Mouse (Mus musculus): ENCODE results near the gene Commd7. TPM values are rescaled to one million over a fixed set of nuclear protein-coding genes. Genes with fewer than 3 reads are reported as not detected.
A peak's percentile ranks its signal among the peaks of the same experiment; 100 is the strongest.

Gene Commd7
- polyA plus RNA-seq, 1 experiment from 2014 or later = 74.8 TPM

DNA sequence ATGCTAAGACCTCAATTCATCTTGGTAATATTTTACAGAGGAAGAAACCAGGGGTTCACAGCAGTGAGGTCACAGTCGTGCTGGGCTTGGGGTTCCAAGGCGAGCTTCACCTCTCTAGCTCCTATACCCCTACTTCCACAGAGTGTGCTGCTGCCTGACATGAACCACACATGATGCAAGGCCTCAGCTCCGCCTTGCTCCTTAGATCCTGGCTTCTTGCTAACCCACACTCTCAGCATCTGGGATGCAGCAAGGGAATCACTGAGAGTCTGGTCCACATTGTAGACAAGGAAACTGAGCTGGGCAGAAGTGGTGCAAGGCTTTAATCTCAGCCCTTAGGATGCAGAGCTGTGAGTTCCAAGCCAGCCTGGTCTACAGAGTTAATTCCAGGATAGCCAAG, 52.5 kb downstream of the Commd7 start:
- no peak for ATAC-seq
- no peak for TF ChIP-seq CTCF (IDR thresholded peaks at IDR 0.05; ENCODE audit: low read depth)
- Histone ChIP-seq H3K36me3 (ENCODE audit: control insufficient read depth, insufficient read depth) (no peaks in the 10 kb centered on the region), H3K4me1 (replicated peaks; ENCODE audit: control insufficient read depth, insufficient read depth, low read length) (peaks cover 10% of the 10 kb centered on the region; the same call in 1 of the 2 replicates), H3K27ac (ENCODE audit: low read depth, low read length) (no peak overlapping the region), H3K4me3 (ENCODE audit: low read depth, low read length) (no peak overlapping the region), H3K9ac (ENCODE audit: low read depth, low read length) (no peak overlapping the region), H3K27me3 (replicated peaks; ENCODE audit: control insufficient read depth, insufficient read depth, low read length) (no peaks in the 10 kb centered on the region), H3K4me2 (replicated peaks; ENCODE audit: low read depth) (no peak overlapping the region), H3K9me3 (ENCODE audit: control insufficient read depth) (no peaks in the 10 kb centered on the region)
- 83% methylated on average over 3 of the region's 3 CpGs for WGBS

DNA sequence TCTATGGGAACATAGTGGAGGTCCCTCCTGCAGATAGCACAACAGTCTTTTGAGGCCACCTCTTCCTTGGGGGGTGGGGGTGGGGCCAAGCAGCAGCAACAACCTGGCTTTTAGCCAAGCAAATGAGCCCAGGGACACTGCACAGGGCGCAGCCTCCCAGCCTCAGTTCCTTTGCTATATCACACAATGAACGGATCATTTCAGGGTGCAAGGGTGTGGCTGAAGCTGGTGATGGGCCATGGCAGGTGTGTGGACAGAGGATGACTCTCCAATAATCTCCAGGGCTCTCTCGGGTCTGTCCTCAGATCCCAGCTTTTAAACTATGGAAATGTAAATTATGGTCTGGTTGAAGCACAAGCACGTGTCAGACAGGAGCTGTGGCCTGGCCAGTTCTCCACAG, 55.5 kb downstream of the Commd7 start:
- WGBS = 23% methylated on average over 4 of the region's 4 CpGs

DNA sequence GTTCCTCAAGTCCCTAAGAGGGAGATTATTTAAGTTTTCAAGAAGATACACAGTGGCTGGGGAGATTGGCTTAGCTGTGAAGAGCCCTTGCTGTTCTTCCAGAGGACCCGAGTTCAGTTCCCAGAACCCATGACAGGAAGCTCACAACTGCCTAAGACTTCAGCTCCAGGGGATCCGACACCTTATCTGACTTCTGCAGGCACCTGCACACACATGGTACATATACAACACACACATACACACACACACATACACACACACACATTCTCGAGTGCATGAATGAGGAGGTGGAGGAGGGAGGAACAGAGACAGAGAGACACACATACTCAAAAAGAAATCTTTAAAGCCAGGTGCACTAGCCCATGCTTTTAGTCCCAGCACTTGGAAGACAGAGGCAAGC, 56.4 kb downstream of the Commd7 start:
- no peak for TF ChIP-seq CTCF (IDR thresholded peaks at IDR 0.05; ENCODE audit: low read depth)
- Histone ChIP-seq H3K9ac (ENCODE audit: low read depth, low read length) (no peak overlapping the region), H3K27ac (ENCODE audit: low read depth, low read length) (no peak overlapping the region), H3K36me3 (ENCODE audit: control insufficient read depth, insufficient read depth) (no peaks in the 10 kb centered on the region), H3K4me2 (replicated peaks; ENCODE audit: low read depth) (no peak overlapping the region), H3K4me1 (replicated peaks; ENCODE audit: control insufficient read depth, insufficient read depth, low read length) (no peaks in the 10 kb centered on the region), H3K9me3 (ENCODE audit: control insufficient read depth) (no peaks in the 10 kb centered on the region), H3K27me3 (replicated peaks; ENCODE audit: control insufficient read depth, insufficient read depth, low read length) (no peaks in the 10 kb centered on the region), H3K4me3 (ENCODE audit: low read depth, low read length) (no peak overlapping the region)
- 76% methylated on average over 3 of the region's 3 CpGs for WGBS
- ATAC-seq = no peak

More for the DNA sequence above, 55.5 kb downstream of the Commd7 start:
- Histone ChIP-seq H3K36me3 (ENCODE audit: control insufficient read depth, insufficient read depth) (no peaks in the 10 kb centered on the region), H3K27me3 (replicated peaks; ENCODE audit: control insufficient read depth, insufficient read depth, low read length) (no peaks in the 10 kb centered on the region), H3K9ac (ENCODE audit: low read depth, low read length) (no peak overlapping the region), H3K4me2 (replicated peaks; ENCODE audit: low read depth) (no peak overlapping the region), H3K4me1 (replicated peaks; ENCODE audit: control insufficient read depth, insufficient read depth, low read length) (no peaks in the 10 kb centered on the region), H3K9me3 (ENCODE audit: control insufficient read depth) (no peaks in the 10 kb centered on the region), H3K4me3 (ENCODE audit: low read depth, low read length) (no peak overlapping the region), H3K27ac (ENCODE audit: low read depth, low read length) (no peak overlapping the region)
- no peak for TF ChIP-seq CTCF (IDR thresholded peaks at IDR 0.05; ENCODE audit: low read depth)
- ATAC-seq = peak; percentile 68

DNA sequence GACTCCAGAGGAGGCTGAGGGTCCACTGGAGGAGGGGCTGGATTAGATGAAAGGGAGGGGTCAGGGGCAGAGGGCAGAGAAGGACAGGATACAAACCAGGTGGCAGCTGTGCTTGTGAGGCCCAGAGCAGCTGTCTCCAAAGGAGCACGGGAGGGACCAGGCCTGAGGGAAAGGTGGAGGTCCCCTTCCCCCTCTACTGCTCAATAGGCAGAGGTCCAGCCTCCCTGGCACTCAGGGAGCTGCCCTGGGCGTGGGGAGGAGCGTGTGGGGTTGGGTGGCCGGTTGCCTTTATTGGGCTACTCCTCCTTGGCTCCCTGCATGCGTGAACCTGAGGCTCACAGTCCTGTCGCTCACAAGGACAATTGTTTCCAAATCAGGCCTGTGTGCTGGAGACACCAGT, 57.0 kb downstream of the Commd7 start:
- no peak for TF ChIP-seq CTCF (IDR thresholded peaks at IDR 0.05; ENCODE audit: low read depth)
- no peak overlapping the region for H3K4me3 ChIP-seq (ENCODE audit: low read depth, low read length)
- no peaks in the 10 kb centered on the region for H3K4me1 ChIP-seq (replicated peaks; ENCODE audit: control insufficient read depth, insufficient read depth, low read length)
- H3K4me2 ChIP-seq (replicated peaks; ENCODE audit: low read depth) = no peak overlapping the region
- H3K27ac ChIP-seq (ENCODE audit: low read depth, low read length) = no peak overlapping the region
- no peaks in the 10 kb centered on the region for H3K36me3 ChIP-seq (ENCODE audit: control insufficient read depth, insufficient read depth)
- WGBS = 41% methylated on average over 6 of the region's 6 CpGs
- ATAC-seq = no peak
- no peak overlapping the region for H3K9ac ChIP-seq (ENCODE audit: low read depth, low read length)
- H3K9me3 ChIP-seq (ENCODE audit: control insufficient read depth) = no peaks in the 10 kb centered on the region
- no peaks in the 10 kb centered on the region for H3K27me3 ChIP-seq (replicated peaks; ENCODE audit: control insufficient read depth, insufficient read depth, low read length)

DNA sequence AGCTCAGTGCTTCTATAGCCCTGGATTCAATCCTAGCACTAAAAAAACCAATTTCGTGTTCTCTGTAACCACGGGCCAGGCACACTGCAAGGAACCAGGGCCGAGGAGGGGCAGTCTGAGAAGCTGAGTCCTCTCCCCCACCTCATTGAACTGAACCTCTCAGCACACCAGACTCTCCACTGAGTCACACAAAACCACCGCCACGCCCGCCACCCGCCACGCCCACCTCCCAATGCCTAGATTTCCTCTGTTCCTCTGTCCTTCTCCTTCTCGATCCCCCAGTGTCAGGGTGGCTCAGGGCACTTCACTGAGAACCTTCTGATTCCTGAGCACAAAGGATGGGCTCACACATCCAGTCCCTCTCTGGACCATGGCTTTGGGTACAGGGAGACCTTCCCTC, 59.5 kb downstream of the Commd7 start:
- no peak for TF ChIP-seq CTCF (IDR thresholded peaks at IDR 0.05; ENCODE audit: low read depth)
- ATAC-seq = no peak
- Histone ChIP-seq H3K9me3 (ENCODE audit: control insufficient read depth) (no peaks in the 10 kb centered on the region), H3K36me3 (ENCODE audit: control insufficient read depth, insufficient read depth) (no peaks in the 10 kb centered on the region), H3K9ac (ENCODE audit: low read depth, low read length) (no peak overlapping the region), H3K4me2 (replicated peaks; ENCODE audit: low read depth) (no peak overlapping the region), H3K27me3 (replicated peaks; ENCODE audit: control insufficient read depth, insufficient read depth, low read length) (no peaks in the 10 kb centered on the region), H3K4me1 (replicated peaks; ENCODE audit: control insufficient read depth, insufficient read depth, low read length) (no peaks in the 10 kb centered on the region), H3K27ac (ENCODE audit: low read depth, low read length) (no peak overlapping the region), H3K4me3 (ENCODE audit: low read depth, low read length) (no peak overlapping the region)
- 71% methylated on average over 9 of the region's 9 CpGs for WGBS

DNA sequence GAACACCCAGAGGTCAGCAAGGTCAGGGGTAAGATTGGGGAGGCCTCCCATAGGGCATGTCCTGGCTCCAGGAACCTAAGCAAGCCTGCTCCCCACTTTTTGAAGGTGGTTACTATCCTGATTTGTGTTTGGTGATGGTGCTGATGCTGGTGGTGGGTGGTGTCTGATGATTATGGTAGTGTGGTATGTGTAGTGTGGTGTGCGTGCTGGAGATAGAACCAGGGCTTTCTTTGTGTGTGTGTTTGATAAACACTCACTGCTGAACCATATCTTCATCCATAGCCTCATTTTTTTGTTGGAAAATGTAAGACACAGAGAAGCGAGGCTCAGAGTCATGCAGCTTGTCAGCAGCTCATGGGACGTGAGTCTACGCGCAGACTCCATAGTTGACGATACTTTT, 64.0 kb downstream of the Commd7 start:
- Histone ChIP-seq H3K9ac (ENCODE audit: low read depth, low read length) (no peak overlapping the region), H3K9me3 (ENCODE audit: control insufficient read depth) (no peaks in the 10 kb centered on the region), H3K36me3 (ENCODE audit: control insufficient read depth, insufficient read depth) (no peaks in the 10 kb centered on the region), H3K4me1 (replicated peaks; ENCODE audit: control insufficient read depth, insufficient read depth, low read length) (no peaks in the 10 kb centered on the region), H3K27ac (ENCODE audit: low read depth, low read length) (no peak overlapping the region), H3K4me3 (ENCODE audit: low read depth, low read length) (no peak overlapping the region), H3K27me3 (replicated peaks; ENCODE audit: control insufficient read depth, insufficient read depth, low read length) (no peaks in the 10 kb centered on the region), H3K4me2 (replicated peaks; ENCODE audit: low read depth) (no peak overlapping the region)
- WGBS = 94% methylated on average over 6 of the region's 6 CpGs
- ATAC-seq = no peak
- TF ChIP-seq CTCF (IDR thresholded peaks at IDR 0.05; ENCODE audit: low read depth) = no peak

DNA sequence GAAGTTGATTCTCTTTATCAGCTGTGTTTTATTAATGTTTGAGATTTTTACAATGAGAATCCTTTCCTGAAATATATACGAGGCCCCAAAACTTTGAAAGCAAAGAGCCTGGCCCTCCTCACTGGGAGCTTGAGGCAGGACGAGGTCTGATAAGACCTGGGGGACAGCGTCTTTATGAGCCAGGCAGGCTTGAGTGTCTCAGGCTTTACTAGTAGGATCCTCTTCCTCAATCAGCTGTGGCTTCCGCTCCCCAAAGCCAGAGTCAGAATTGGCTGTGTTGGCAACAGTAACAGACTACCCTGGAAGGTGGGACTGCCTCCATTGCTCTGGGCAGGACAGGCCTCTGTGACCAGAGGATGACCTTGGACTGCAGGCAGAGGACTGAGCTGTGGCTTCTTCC, 64.6 kb downstream of the Commd7 start:
- no peaks in the 10 kb centered on the region for H3K27me3 ChIP-seq (replicated peaks; ENCODE audit: control insufficient read depth, insufficient read depth, low read length)
- H3K36me3 ChIP-seq (ENCODE audit: control insufficient read depth, insufficient read depth) = no peaks in the 10 kb centered on the region
- 69% methylated on average over 4 of the region's 4 CpGs for WGBS
- H3K27ac ChIP-seq (ENCODE audit: low read depth, low read length) = no peak overlapping the region
- H3K4me1 ChIP-seq (replicated peaks; ENCODE audit: control insufficient read depth, insufficient read depth, low read length) = no peaks in the 10 kb centered on the region
- H3K9ac ChIP-seq (ENCODE audit: low read depth, low read length) = no peak overlapping the region
- no peak overlapping the region for H3K4me2 ChIP-seq (replicated peaks; ENCODE audit: low read depth)
- H3K9me3 ChIP-seq (ENCODE audit: control insufficient read depth) = no peaks in the 10 kb centered on the region
- no peak for TF ChIP-seq CTCF (IDR thresholded peaks at IDR 0.05; ENCODE audit: low read depth)
- ATAC-seq = no peak
- no peak overlapping the region for H3K4me3 ChIP-seq (ENCODE audit: low read depth, low read length)

Other genes starting within 250 kb of the Commd7 start
- gene 4930404H24Rik, start 140.0 kb downstream of the Commd7 start, polyA plus RNA-seq (2015; fragmentation: Nextera tagmentation; extraction: Ambion mirVana) = not detected in 2 replicates
- gene Nol4l, start 102.8 kb downstream of the Commd7 start, polyA plus RNA-seq (2015; fragmentation: Nextera tagmentation; extraction: Ambion mirVana) = 21.9 and 25.2 TPM in 2 replicates
- 2.9 and 3.0 TPM in 2 replicates for gene Dnmt3b, start 16.7 kb upstream of the Commd7 start, polyA plus RNA-seq (2015; fragmentation: Nextera tagmentation; extraction: Ambion mirVana)
- gene Dnmt3c, start 63.9 kb upstream of the Commd7 start, polyA plus RNA-seq (2015; fragmentation: Nextera tagmentation; extraction: Ambion mirVana) = not detected in 2 replicates
- 144 and 149 TPM in 2 replicates for gene Mapre1, start 108.5 kb upstream of the Commd7 start, polyA plus RNA-seq (2015; fragmentation: Nextera tagmentation; extraction: Ambion mirVana)
- gene Efcab8, start 147.2 kb upstream of the Commd7 start, polyA plus RNA-seq (2015; fragmentation: Nextera tagmentation; extraction: Ambion mirVana) = 0.04 and 0.13 TPM in 2 replicates
- gene Sun5, start 238.3 kb upstream of the Commd7 start, polyA plus RNA-seq (2015; fragmentation: Nextera tagmentation; extraction: Ambion mirVana) = not detected in 2 replicates
- gene Bpifb2, start 242.3 kb upstream of the Commd7 start, polyA plus RNA-seq (2015; fragmentation: Nextera tagmentation; extraction: Ambion mirVana) = not detected in 2 replicates

All from intestine, postnatal 0 days (tissue).